ENCODE assay signal across 8 mouse cellular contexts in genomic region chr9:15239042-15239925, GRCm38 (mm10). TPM values are rescaled to one million over a fixed set of nuclear protein-coding genes. Genes with fewer than 3 reads are reported as not detected.
DNase-seq lines count a peak whose midpoint lies in the region; ATAC-seq and TF ChIP-seq lines count a peak whose summit lies in the region.

Vstm5 (plus strand) TSS chr9:15239045.

- H3K27ac ChIP-seq in spleen, adult 2 months (ENCODE audit: insufficient read depth, low read length), result no peak within 1 kb of the TSS
- H3K27ac ChIP-seq in embryonic facial prominence, embryonic 15.5 days (replicated peaks), result peak within 1 kb of the TSS; percentile 73
- peak within 1 kb of the TSS; percentile 53 for H3K27ac ChIP-seq in left cerebral cortex, adult 2 months
- H3K27ac ChIP-seq in stomach, embryonic 14.5 days (ENCODE audit: low read length), result peak within 1 kb of the TSS; percentile 4; the same call in 1 of the 2 replicates
- H3K27ac ChIP-seq in thymus, adult 2 months (ENCODE audit: control insufficient read depth, insufficient read depth, low read length), result no peak within 1 kb of the TSS

- H3K4me3 ChIP-seq in spleen, adult 2 months (ENCODE audit: extremely low read depth, insufficient read depth, insufficient read length), result peak within 1 kb of the TSS; percentile 6; the same call in 1 of the 2 replicates
- H3K4me3 ChIP-seq in embryonic facial prominence, embryonic 15.5 days (replicated peaks), result peak within 1 kb of the TSS; percentile 51
- H3K4me3 ChIP-seq in left cerebral cortex, adult 2 months, result peak within 1 kb of the TSS; percentile 49
- peak within 1 kb of the TSS; percentile 38 for H3K4me3 ChIP-seq in stomach, embryonic 14.5 days (ENCODE audit: low read depth, low read length)
- H3K4me3 ChIP-seq in thymus, adult 2 months (ENCODE audit: control insufficient read depth, insufficient read depth, low read length), result no peak within 1 kb of the TSS

- peaks cover 2% of the 10 kb centered on the region; the same call in 1 of the 2 replicates for H3K27me3 ChIP-seq in spleen, adult 2 months (ENCODE audit: control insufficient read depth, insufficient read depth, low read length)
- no peaks in the 10 kb centered on the region for H3K27me3 ChIP-seq in embryonic facial prominence, embryonic 15.5 days
- no peaks in the 10 kb centered on the region for H3K27me3 ChIP-seq in stomach, embryonic 14.5 days (ENCODE audit: control insufficient read depth, insufficient read depth, low read length)
- no peaks in the 10 kb centered on the region; the same call in 1 of the 2 replicates for H3K27me3 ChIP-seq in thymus, adult 2 months (ENCODE audit: control insufficient read depth, insufficient read depth, low read length)

- TF ChIP-seq CTCF in spleen, adult 2 months (IDR thresholded peaks at IDR 0.05; ENCODE audit: extremely low read depth, insufficient read depth, insufficient read length, insufficient replicate concordance), result no peak
- no peak; the same call in 1 of the 2 replicates for TF ChIP-seq CTCF in left cerebral cortex, adult 2 months (IDR thresholded peaks at IDR 0.05)
- TF ChIP-seq CTCF in thymus, adult 2 months (IDR thresholded peaks at IDR 0.05; ENCODE audit: borderline replicate concordance, control insufficient read depth, extremely low read depth, insufficient read depth, low read length, poor library complexity), result no peak

- H3K36me3 ChIP-seq in spleen, adult 2 months (ENCODE audit: control insufficient read depth, insufficient read depth, low read length), result no peaks in the 10 kb centered on the region
- no peaks in the 10 kb centered on the region for H3K36me3 ChIP-seq in embryonic facial prominence, embryonic 15.5 days
- H3K36me3 ChIP-seq in stomach, embryonic 14.5 days (ENCODE audit: control insufficient read depth, insufficient read depth, low read length), result no peaks in the 10 kb centered on the region
- H3K36me3 ChIP-seq in thymus, adult 2 months (ENCODE audit: control insufficient read depth, insufficient read depth, low read length), result no peaks in the 10 kb centered on the region

- no peak for DNase-seq in spleen, adult 2 months (ENCODE audit: low read depth in 1 of 2, low spot score in 2 of 2)
- no peak for DNase-seq in spleen, adult 12 weeks (ENCODE audit: low spot score)
- DNase-seq in left cerebral cortex, adult 2 months (ENCODE audit: extremely low spot score in 1 of 2, low spot score in 2 of 2), result peak; percentile 38 to 44
- no peak for DNase-seq in thymus, adult 2 months

- peak; percentile 64 for ATAC-seq in embryonic facial prominence, embryonic 15.5 days (ENCODE audit: insufficient number of reproducible peaks, low FRiP score, low TSS enrichment, low read depth)
- ATAC-seq in hematopoietic stem cell, adult 5-6 weeks (replicated peaks in 1 of 2; ENCODE audit: insufficient read depth in 1 of 2, low FRiP score in 2 of 2, low TSS enrichment in 1 of 2, low read depth in 1 of 2, poor library complexity in 2 of 2, severe bottlenecking in 2 of 2), result peak; percentile 70 to 74
- ATAC-seq in megakaryocyte-erythroid progenitor cell, adult 5-6 weeks (replicated peaks; ENCODE audit: low FRiP score, low TSS enrichment, poor library complexity, severe bottlenecking), result peak; percentile 82
- peak; percentile 65 for ATAC-seq in stomach, embryonic 14.5 days (ENCODE audit: insufficient number of reproducible peaks, insufficient read depth, low FRiP score, low read depth)

- peak within 1 kb of the TSS; percentile 90 for H3K4me2 ChIP-seq in embryonic facial prominence, embryonic 15.5 days (replicated peaks)
- H3K4me2 ChIP-seq in stomach, embryonic 14.5 days (replicated peaks; ENCODE audit: low read depth, low read length), result peak within 1 kb of the TSS; percentile 74

- H3K9me3 ChIP-seq in embryonic facial prominence, embryonic 15.5 days (replicated peaks), result no peaks in the 10 kb centered on the region
- H3K9me3 ChIP-seq in stomach, embryonic 14.5 days (ENCODE audit: control insufficient read depth, low read depth, low read length), result no peaks in the 10 kb centered on the region

- WGBS in spleen, adult 2 months, result 8% methylated on average over 35 of the region's 35 CpGs
- 4% methylated on average over 35 of the region's 35 CpGs for WGBS in embryonic facial prominence, embryonic 15.5 days
- WGBS in stomach, embryonic 14.5 days, result 5% methylated on average over 34 of the region's 35 CpGs
- 15% methylated on average over 35 of the region's 35 CpGs for WGBS in thymus, adult 2 months

- intact Hi-C loops in left cerebral cortex, adult 2 months (cut with DNase I), result no loop called here

- peak within 1 kb of the TSS; percentile 57 for H3K9ac ChIP-seq in embryonic facial prominence, embryonic 15.5 days
- H3K9ac ChIP-seq in stomach, embryonic 14.5 days (replicated peaks; ENCODE audit: low read depth, low read length), result peak within 1 kb of the TSS; percentile 29; the same call in 1 of the 2 replicates

- no peak for TF ChIP-seq POLR2A in spleen, adult 2 months (IDR thresholded peaks at IDR 0.05; ENCODE audit: low read depth, low read length)
- TF ChIP-seq POLR2A in thymus, adult 2 months (IDR thresholded peaks at IDR 0.05; ENCODE audit: control insufficient read depth, extremely low read depth, insufficient read depth, low read length, poor library complexity), result no peak

- no peaks in the 10 kb centered on the region for H3K4me1 ChIP-seq in spleen, adult 2 months (ENCODE audit: control insufficient read depth, insufficient read depth, insufficient read length)
- peaks cover 23% of the 10 kb centered on the region for H3K4me1 ChIP-seq in embryonic facial prominence, embryonic 15.5 days
- 0 out of 2 replicates have a peak, but pooled peaks cover 2% of the 10 kb centered on the region for H3K4me1 ChIP-seq in stomach, embryonic 14.5 days (ENCODE audit: control insufficient read depth, insufficient read depth, low read length)
- no peaks in the 10 kb centered on the region for H3K4me1 ChIP-seq in thymus, adult 2 months (replicated peaks; ENCODE audit: control insufficient read depth, insufficient read depth, low read length)

RNA-seq across cellular contexts. Expression of gene Vstm5, which starts in this region (rescaled TPM):
- polyA plus RNA-seq in spleen, adult 2 months (2012; rRNA removed), result 0.39 and 0.54 TPM in 2 replicates
- polyA plus RNA-seq in embryonic facial prominence, embryonic 15.5 days (2015; fragmentation: Nextera tagmentation; extraction: Ambion mirVana), result 6.7 and 7.6 TPM in 2 replicates
- 1.4 TPM in 1 of 2 replicates, not detected in the other for total RNA-seq in hematopoietic stem cell, adult 5-6 weeks (2017)
- 1 to 10 TPM; 7.6 to 9.2 TPM for total RNA-seq in left cerebral cortex, adult 2 months (2021)
- total RNA-seq in megakaryocyte-erythroid progenitor cell, adult 5-6 weeks (2014; fragmentation: Nextera tagmentation), result 3.0 and 3.4 TPM in 2 replicates
- total RNA-seq in megakaryocyte-erythroid progenitor cell, adult 5-6 weeks (2017), result 0.88 and 1.5 TPM in 2 replicates
- 8.2 and 9.4 TPM in 2 replicates for polyA plus RNA-seq in stomach, embryonic 14.5 days (2014; fragmentation: Nextera tagmentation; extraction: Ambion mirVana)
- polyA plus RNA-seq in thymus, adult 2 months (2012; rRNA removed), result 0.31 and 0.51 TPM in 2 replicates

Comparison
In these comparisons a context has a peak if more than half of its experiments do, and no peak if none do; other contexts are left out.
1. DNase-seq: peak in left cerebral cortex, adult 2 months (2 of 2); none in spleen, adult 2 months (0 of 2), spleen, adult 12 weeks (single experiment) and thymus, adult 2 months (single experiment).
2. H3K27ac ChIP-seq: peak in embryonic facial prominence, embryonic 15.5 days (single experiment), left cerebral cortex, adult 2 months (single experiment) and stomach, embryonic 14.5 days (single experiment); none in spleen, adult 2 months (single experiment) and thymus, adult 2 months (single experiment).
3. Peak in every context shown above with its lines, with median percentiles within 50 percentile points of each other: ATAC-seq.